Mouse (Mus musculus): Measurements from ENCODE around the gene Capn10. TPM values are rescaled to one million over a fixed set of nuclear protein-coding genes. Genes with fewer than 3 reads are reported as not detected.

Capn10 gene
- total RNA-seq, 2 experiments from 2014 or later, result 16.8 to 22.4 TPM

DNA sequence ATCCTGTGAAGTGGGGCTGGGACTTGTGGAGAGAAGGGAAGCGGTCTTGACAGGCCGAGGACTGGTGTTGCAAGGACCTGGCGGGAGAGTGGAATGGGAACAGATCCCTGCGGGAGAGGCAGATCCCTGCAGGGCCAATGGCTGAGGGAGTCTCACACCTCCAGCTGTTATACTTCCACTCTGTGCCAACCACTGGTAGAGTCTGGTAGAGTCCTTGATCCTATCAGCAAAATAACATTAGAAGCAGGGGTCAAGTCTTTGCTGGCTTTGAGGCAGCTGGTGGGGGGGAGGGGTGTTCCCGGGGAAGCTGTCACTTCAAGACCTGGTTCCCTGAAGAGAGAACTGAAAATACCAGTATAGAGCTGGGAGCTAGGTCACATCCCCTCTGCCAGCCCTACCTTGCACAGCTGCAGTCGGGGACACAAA lies 42.0 kb downstream of the Capn10 start:
- DNase-seq, result peak; percentile 66

DNA sequence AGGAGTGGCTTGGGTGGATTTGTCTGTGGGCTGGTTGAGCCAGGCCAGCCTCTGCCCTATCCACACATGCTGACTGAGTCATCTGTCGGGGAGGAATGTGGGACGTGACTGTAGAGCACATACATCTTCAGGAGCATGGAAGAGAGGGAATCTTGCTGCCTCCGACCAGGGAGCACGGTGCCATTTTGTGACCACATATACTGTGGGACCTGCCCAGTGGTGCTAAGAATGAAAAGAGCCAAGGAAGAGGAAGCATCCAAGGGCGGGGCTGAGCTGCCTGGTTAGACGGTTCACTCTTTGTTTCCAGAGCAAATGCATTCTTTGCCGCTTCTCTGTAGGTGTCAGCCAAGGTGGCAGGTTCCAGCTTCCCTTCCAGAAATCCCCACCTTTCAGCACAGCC lies 44.5 kb downstream of the Capn10 start:
- no peak for DNase-seq

DNA sequence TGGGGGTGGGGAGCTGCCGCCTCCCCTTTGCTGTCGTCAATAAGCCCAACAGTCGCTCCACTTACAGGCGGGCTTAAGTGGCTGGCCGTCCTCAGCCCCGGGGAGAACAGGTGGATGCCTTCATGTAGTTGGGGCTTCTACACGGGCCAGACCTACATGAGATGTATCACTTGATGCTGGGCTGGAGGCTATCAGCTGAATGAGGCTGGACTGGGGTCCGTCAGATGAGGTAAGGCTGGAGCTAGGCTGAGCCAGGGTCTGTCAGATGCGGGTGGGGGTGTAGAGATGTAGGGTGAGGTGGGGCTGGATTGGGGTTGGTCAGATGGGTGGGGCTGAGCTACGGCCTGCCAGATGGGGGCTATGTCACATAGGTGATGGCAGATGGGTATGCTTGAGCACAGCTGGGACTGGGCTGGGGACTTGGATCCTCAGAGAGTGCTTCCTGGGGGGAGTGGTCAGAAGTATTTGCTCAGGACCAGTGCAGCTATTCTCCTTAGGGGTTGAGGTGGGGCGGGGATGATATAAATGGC lies 45.0 kb downstream of the Capn10 start:
- DNase-seq, result no peak

DNA sequence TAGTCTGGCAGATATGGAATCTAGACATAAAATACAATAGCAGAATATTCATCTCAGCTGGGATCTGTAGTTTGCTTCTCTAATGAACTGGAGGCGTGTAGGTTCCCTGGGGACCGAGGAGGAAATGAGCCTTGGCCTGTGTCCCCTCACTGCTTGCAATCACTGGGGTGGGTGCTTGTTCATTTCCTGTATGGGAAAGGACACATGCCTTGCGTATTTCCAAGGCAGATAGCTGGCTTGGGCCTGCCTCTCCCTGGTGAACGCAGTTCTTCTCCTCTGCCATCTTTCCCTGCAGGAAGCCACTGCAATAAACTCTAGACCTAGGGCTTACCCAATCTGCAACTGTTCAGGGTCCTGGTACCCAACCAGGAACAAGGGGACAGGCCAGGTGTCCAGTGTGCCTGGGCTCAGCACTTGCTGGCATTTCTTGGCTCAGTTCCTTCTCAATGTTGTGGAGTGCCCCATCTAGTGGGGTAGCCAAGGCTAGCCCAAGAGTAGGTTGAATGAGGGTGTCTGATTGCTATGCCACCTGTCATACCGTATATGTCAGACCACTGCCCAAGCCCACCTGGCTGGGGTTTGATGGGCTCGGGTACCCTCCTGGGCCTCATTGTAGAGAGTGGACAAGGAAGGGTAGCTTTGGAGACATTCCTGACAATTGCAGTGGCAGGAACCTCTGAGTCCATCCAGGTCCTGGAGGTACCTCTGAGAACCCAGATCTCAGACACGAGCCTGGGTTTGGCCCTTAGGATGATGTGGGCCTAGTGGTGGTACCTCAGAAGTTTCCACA lies 47.1 kb downstream of the Capn10 start:
- peak; percentile 30 for DNase-seq

DNA sequence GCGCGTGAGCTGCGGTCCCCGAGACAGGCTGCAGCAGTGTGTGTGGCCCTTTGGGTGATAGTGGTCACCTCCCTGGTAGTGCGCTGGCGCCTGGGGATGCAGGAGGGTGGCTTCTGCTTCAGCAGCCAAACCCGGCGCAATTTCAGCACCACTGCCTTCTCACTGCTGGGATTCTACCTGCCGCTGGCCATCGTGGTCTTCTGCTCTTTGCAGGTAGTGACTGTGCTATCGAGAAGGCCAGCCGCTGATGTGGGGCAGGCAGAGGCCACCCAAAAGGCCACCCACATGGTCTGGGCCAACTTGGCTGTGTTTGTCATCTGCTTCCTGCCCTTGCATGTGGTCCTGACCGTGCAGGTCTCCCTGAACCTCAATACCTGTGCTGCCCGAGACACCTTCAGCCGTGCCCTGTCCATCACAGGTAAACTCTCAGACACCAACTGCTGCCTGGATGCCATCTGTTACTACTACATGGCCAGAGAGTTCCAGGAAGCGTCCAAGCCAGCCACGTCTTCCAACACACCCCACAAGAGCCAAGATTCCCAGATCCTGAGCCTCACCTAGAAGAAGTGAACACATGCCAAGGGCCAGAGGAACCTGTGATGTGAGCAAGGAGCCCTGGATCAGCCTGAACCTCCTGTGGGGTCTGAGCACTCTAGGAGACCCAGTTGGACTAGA lies 48.9 kb downstream of the Capn10 start:
- no peak for DNase-seq

DNA sequence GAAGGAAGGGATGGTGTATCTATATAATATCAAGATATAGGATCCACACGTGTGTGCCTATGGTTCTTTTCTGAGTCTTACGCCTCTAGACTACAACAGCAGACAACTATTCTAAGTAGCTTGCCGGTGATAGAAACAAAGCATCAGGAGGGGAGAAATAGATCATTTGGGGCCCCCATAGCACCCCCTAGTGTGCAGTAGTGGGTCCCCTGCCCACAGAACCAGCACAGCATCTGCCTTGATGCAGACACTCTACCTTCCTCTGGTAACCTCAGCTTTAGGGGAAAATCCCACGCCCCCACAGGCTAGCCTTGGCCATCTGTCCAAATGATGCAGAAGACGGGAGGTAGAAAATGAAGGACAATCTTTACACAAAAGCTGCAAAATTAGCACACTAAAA lies 50.8 kb downstream of the Capn10 start:
- no peak for DNase-seq

DNA sequence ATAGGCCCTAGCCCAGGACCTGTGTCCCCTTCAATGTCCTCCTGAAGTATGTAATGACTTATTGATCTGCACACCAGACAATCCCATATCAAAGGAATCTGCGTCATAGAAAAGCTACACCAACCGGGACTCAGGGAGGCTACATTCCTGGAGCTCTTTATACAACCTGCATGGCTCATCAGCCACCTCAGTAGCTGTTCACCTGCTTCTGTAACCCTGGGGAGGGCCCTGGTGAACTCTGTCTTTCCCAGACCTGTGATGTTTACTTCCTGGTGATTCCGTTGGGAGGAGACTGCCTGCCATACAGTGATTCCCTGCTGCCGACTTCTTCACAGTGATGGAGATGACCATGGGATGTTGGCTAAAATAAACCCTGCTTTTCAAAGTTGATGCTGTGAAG lies 54.7 kb downstream of the Capn10 start:
- no peak for DNase-seq

DNA sequence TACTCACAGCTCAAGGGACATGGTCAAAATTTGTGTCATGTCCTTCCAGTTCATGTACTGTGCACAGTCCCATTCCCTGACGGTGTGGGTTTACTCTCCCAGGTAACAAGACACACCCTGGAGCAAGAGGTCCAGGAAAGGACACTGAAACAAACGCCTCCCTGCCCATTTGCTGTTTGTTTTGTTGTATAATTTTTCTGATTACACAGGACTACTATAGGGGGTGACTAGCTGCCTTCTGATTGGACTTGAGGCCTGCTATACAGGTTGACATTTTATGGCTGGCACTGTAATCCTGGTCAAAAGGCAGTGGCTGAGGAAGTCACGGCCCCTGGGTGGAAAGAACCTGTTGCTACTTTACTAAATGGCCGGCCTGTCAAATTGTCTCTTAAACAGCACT lies 55.7 kb downstream of the Capn10 start:
- no peak for DNase-seq

DNA sequence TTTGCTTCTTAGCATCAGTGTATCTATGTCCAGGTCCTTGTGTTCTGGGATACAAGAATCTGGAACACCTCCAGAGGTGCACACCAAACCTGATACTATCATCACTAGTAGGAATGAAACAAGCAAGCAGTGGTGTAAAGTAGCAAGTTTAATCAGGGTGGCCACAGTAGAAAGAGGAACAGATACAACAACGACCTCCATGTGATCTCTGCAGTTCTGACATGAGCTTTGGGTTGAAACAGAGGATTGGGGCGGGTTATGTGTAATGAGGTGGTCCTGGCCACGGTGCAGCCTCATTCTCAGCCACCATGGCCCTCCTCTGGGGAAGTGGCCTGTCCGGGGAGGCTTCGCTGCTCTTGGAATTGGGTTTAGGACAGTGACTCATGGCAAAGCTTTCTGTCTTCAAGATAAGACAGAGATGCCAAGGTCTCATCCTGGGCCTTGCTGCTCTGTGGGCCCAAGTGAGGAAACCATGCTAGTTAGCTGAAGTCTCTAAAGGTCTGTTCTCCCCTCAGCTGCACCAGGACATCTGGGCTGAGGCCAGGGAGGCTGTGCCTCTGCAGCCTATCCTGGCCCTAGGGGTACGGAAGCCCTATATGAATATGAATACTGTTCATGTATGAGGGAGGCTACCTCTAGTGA lies 58.2 kb downstream of the Capn10 start:
- DNase-seq, result peak; percentile 60

DNA sequence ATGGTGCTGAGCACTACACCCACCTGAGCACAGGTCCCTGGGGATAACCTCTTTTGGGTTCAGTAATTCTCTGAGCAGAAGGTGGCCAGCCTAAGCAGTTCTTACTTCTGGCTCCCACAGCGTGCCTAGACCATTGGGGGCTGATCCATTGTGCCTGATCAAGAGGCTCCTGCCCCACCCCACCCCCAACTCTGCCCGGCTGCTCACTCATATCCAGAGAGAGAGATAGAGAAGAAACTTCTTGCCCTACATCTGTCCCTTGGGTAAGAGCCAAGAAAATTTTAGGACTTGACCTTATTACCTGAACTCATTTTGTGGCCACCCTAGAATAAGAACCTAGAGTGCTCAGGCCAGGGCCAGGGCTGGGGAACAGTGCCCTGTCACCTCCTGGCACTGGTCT lies 58.7 kb downstream of the Capn10 start:
- DNase-seq, result no peak

Other genes starting within 250 kb of the Capn10 start
- 10 to 100 TPM; 39.7 to 51.8 TPM for gene Gpc1, start 102.7 kb upstream of the Capn10 start, total RNA-seq (2021)
- under 1 TPM; 0.75 to 0.82 TPM for gene Ankmy1, start 31.5 kb upstream of the Capn10 start, total RNA-seq (2021)
- 10 to 100 TPM; 13.5 to 17.0 TPM for gene Dusp28, start 27.4 kb upstream of the Capn10 start, total RNA-seq (2021)
- 10 to 100 TPM; 64.6 to 72.0 TPM for gene Rnpepl1, start 23.6 kb upstream of the Capn10 start, total RNA-seq (2021)
- gene Gpr35, start 16.5 kb downstream of the Capn10 start, total RNA-seq (2021), result 1 to 10 TPM in 1 of 2 experiments, under 1 TPM in 1; 0.97 to 1.7 TPM
- gene Aqp12, start 72.0 kb downstream of the Capn10 start, total RNA-seq (2021), result under 1 TPM in 1 of 2 experiments, not detected in 1; 0.36 TPM
- gene Kif1a, start 167.6 kb downstream of the Capn10 start, total RNA-seq (2021), result 10 to 100 TPM; 15.6 to 29.2 TPM
- 10 to 100 TPM; 20.0 to 46.3 TPM for gene Agxt, start 200.9 kb downstream of the Capn10 start, total RNA-seq (2021)
- gene 2310007B03Rik, start 226.6 kb downstream of the Capn10 start, total RNA-seq (2021), result not detected
- gene Crocc2, start 234.3 kb downstream of the Capn10 start, total RNA-seq (2021), result under 1 TPM; 0.06 to 0.15 TPM

All from adrenal gland, postnatal 10 days (tissue).